Mouse (Mus musculus) retina, postnatal 7 days (tissue): ENCODE data around the gene Vwf.

Experiments
- DNase-seq: peaks from one replicate; pipeline ENCODE4 v3.0.0-alpha.2; 2012; ENCODE audit warnings: low read depth, low spot score

Vwf gene

DNA sequence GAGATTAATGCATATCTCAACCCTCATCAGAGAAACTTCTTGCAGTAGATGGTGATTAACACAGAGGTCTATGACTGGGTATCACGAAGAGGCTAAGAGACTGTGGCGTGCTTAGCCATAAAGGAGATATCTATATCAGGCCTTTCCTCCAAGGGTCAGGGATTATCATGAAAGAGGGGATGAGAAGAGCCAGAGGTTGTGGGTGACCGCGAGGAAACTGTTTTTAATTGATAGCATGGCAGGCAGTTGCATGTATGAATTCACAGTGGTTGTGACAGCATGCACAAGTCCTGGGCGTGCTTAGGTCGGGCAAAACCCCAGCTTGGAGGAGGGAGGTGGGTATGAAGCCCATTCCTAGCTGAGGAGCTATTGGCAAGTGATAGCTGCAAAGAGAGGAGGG, 5.3 kb upstream of the Vwf start:
- no peak for DNase-seq

DNA sequence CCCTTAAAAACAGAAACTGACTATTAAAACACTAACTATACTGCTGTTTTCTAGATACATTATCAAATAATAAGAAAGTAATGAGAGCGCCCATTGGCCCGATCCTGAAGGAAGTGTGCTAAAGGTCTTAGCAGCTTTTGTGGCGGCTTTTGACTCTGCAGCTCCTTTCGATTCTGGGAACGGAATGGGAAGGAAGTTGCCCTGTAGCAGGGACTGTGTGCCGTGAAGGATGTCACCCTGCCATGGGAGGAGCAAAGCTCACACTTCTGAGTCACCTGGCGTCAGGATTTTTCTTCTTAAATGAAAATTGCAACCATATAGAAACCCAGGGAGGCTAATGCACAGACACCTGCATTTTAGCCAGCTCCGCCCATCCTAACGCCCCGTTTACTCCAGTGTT, 1.8 kb downstream of the Vwf start:
- no peak for DNase-seq

DNA sequence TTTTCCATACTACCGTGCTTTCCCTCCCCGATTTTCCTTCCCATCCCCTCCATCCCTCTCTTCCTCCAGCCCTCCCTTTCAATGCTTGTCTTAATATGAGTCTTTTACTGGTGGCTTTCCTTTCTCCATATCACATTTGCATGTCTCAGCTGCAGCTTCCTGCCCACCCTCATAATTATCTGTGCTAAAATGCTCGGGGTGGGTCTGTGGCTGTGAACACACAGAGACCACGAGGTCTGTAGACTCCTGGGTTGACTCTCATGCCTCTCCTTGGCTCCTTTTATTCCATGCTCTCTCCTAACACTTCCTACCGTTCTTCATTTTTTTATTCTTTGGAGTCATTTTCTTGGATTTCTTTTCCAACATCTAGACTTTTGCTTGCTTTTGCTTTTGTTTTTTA, 3.6 kb downstream of the Vwf start:
- no peak for DNase-seq

DNA sequence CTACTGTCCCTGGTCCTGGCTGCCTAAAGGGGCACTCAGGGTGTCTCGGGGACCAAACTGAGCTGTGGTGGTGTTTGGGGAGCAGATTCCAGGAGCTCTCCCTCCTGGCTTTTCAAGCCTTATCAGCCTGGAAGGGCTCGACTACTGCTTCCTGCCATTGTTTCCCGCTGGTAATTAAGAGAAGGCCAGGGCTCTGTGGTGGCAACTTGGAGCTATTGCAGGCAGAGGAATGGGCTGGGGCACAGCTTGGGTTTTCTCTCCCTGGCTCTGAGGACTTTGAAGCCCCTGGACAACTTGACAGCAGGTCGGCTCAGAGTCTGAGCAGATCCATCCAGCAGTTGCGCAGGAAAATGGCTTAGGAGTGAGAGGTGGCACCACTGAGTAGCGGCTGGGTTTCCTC, 6.2 kb downstream of the Vwf start:
- DNase-seq = no peak

DNA sequence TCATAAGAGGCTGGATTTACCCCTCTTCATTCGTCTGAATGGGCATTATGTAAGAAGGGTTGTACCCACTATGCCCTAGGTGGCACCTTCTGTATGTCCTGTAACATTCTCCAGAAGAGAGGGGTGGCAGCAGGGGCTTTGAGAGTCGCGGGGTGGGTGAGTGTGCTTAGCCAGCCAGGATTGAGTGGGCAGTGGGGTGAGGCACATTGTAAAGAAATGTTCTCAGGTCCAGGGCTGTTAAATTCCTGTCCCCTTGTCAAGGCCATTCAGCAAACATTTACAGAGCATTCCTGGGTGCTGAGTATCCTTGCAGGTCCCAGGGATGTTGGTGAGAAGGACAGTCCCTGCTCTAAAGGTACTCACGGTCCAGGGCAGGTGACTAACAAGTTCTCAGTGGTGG, 7.0 kb downstream of the Vwf start:
- DNase-seq = no peak

DNA sequence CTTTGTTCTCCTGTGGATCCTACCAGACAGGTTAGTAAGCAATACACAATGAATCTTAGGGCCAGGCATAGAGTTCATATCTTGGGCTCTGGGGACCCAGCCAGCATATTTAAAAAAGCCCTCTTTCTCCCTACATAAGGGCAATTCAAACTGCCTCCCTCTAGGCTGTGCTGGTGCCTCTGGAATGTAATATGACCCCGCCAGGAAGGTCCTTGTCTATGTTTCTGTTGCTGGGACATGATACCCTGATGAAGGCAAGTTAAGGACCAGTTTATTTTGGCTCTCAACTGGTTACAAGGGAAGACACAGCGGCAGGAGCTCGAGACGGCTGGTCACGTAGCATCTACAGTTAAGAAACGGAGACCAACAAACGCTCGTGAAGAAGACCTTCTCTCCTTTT, 12.3 kb downstream of the Vwf start:
- no peak for DNase-seq

DNA sequence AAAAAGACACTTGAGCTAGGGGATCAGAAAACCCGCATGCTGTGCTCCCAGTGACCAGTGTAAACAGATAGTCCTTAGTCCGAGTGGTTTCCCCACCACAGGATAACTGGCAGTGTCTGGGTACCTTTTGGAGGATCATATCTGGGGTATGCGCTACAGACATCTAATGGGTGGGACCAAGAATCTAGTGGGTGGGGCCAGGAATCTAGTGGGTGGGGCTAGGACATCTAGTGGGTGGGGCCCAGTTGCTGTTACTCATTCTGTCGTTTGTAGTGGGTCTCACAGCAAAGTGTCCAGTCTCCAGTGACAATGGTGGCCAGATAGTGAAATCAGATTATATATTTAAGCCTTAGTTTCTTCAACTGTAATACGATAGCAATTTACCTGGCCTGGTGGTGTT, 14.5 kb downstream of the Vwf start:
- DNase-seq = no peak

DNA sequence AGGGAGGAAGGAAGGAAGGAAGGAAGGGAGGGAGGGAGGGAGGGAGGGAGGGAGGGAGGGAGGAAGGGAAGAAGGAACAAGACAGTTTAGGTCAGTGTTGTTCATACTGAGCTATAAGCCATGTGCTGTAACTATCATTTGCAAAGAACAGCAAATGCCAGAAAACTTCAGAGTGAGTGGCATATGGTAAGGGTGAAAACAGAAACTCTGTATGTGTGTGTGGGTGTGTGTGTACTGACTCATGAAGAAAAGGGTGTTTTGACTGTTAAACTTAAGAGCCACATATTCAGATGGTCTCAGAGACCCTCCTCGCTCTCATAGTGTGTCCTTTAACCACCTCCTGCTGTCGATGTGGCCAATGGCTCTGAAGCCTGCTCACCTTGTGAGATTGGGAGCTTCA, 14.9 kb downstream of the Vwf start:
- DNase-seq = no peak

DNA sequence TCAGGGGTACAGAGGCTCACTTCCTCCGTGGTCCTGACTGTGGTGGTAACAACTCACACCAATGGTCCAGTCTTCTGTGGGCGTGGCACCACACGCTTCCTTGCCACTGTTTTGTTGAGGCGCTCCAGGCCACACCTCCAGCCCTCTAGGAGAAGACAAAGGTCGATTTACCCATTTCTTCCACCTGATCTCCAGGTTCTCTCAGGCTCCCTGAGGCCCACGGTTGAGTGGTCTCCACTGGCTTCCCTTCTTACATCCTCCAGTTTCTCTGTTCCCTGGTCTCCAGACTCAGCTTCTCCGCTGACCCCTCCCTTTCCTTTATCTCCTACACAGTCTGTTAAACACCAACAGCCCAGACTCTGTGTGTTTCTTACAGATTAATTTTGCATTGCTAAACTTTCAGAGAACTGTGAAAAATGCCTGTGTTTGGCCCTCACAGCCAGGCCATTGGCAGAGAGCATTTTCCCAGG, 18.3 kb downstream of the Vwf start:
- DNase-seq = no peak

DNA sequence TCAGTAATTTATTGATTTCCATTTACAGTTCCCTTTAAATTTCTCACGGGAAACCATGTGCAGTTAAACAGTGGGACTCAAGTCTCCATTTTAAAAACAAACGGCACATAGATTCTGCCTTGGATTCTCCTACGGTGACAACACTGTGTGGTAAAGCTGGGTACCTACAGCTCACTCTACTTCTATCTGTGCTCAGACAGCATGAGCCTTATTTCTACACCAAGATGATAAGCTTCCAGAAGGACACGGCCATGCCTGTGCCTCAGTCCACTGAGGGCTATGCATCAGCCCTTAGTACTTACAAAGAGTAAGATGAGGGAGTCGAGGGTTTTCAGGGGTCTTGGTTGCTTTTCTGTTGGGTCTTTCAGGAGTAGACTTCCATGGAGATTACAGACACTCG, 18.8 kb downstream of the Vwf start:
- DNase-seq = no peak

DNA sequence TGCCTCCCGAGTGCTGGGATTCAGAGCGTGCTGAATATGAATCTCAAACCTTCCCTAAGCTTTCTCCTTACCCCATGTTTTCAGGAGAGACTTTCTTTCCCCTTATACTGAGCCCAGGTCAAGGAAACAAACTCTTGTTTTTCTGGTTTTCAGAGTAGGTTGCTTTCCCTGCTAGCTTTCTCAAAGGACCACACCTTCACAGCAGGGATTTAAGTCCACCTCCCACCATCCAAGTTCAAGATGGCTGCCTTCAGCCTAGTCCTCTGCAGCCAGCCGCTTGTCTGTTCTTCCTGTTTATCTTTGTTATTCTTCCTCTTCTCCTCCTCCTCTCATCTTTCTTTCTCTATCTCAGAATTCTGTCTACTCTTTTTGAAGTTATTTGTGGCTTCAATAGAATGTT, 20.1 kb downstream of the Vwf start:
- no peak for DNase-seq

DNA sequence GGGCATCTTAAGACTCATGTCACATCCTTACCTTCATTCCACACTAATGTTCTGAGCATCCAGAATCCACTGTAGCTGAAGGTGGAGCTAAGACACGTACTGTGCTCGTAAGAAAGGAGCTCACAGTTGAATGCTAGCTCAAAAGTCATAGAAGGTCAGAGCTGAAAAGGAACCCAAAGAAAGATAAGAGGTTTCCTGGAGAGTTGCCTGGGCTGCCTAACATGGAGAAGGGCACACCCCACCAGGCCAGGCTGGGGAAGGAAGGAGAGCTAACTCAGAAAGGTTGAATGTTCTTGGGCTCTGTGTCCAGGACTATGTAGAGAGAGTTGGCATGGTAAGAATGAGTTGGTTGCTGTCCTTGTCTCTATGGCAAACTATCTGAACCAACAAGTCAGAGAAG, 21.8 kb downstream of the Vwf start:
- DNase-seq = no peak

DNA sequence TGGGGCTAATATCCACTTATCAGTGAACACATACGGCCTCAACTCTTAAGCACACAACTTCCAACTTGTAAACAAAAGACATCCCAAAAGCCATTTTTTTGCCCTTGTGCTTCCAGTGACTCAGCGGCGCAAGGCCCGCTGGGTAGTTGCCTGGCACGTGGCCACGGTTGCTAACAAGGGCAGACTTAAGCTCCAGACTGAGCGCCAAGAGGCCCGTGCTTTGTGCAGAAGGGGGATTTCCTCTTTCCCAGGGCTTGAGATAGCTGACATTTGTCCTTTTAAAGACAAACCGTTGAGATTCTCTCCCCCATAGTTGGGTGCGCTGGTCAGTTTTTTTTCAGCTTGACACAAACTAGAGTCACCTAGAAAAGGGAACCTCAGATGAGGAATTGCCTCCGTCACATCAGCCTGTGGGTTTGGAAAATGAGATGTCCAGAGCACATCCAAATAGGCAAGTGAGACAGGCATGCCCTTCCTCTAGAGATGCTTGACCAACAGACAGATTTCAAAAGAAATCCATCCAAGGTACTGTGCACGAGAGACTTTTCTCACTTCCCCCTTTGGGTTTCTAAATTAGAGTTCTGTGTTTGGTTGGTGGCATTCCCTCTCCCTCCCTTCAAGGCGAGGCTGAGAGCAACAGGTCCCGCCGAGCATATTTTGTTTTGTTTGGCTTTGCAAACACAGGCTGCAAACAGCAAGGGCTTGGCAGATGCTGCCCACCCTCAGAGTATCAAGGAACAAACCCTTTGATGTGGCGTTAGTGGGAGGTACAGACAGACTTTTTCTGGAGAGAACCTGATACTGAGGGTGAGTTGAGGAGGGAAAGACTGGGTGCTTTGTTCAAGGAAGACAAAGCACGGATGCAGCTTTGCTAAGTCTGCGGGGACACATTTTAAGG, 26.0 kb downstream of the Vwf start:
- DNase-seq = no peak

DNA sequence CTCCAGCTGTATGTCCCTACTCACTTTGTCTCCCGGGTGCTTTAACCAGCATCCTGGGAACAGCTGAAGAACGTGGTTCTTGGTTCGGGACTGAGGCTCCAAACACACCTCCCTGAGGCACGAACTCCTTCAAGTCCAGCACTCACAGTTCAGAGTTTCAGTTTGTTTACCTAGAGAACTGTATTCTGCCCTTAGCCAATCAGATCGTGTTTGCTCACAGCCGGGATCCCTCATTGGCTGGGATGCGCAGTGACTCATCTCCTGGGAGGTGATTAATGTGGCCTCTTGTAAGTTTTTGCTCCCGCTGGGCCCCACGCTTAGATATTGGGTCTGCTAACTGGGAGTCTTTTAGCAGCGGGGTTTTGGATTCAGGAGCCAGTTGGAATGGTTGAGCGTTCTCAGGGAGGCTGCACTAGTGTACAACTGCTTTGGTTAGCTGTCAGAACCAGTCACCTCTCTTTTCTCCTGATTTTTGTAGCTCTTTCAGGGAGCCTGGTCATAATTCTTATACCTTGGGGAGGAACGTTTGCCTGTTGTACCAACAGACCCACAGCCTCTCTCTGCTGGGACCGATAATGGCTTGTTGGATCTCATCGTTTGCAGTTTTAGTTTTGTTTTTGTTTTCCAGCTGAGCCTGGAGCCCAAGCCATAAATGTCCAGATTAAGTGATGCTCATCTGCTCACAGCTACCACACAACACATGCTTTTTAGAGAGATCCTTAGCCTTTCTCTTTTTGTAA, 26.8 kb downstream of the Vwf start:
- no peak for DNase-seq

DNA sequence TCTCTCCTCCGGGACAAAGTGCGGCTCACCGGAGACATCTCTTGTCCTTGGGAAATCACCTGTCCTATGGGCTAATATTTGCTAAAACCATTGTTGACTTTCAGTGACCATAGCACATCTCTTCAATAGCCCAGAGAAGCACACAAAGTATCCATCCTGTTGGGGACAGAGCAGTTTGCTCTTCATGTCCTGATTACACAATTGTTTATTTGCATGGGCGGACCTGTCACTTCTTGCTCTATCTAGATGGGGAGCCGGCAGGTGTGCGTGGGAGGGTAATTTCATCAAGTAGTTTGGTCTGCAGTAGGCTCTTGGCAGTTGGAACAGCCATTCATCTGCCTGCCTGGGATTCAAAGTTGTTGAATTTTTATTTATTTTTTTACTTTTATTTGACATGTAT, 28.5 kb downstream of the Vwf start:
- no peak for DNase-seq

DNA sequence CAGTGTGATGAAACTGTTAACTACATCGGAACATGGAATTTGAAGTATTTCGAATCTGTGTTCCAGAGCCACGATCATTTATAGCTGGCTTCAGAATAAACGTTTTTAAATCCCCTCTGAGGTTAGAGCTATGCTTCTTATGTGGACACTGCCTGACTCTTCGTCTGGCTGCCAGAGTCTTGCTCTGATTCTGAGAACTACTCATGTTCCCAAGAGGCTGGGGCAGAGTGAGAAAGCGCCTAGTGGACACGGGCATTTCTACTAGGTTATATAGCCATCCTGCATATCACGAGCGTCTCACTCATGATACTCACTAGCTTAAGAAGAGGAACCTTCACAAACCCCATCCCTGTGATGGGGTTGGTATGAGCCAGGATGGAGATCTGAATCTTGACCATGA, 30.7 kb downstream of the Vwf start:
- DNase-seq = no peak

DNA sequence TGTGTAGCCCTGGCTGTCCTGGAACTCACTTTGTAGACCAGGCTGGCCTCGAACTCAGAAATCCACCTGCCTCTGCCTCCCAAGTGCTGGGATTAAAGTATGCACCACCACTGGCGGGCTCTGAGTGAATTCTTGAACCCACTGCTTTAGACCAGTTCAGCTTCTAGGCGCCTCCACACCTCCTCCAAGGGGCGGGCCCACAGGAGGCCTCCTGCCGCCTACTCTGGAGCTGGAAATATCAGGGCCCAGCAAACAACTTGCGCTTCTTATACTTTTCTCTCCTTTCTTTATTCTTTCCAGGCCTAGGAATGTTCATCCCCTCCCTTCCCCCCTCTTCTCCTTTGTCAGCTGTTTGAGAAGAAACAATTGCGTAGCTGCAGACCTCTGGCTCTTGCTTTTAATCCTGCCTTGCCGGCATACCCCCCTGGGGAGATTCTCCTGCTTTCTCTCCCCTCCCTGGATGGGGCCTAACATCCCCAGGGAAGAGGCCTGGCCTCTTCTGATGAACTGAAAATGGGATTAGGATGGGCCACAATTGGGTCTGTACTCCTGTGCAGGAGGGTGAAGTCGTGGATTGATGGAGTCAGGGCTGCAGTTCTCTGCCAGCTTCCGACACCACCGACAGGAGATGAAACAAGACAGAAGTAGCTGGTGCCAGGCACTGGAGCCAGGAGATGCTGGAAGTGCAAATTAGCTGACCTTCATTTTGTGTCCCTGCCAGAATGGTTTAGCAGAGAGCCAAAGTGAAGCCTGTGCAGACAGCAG, 31.5 kb downstream of the Vwf start:
- DNase-seq = no peak

DNA sequence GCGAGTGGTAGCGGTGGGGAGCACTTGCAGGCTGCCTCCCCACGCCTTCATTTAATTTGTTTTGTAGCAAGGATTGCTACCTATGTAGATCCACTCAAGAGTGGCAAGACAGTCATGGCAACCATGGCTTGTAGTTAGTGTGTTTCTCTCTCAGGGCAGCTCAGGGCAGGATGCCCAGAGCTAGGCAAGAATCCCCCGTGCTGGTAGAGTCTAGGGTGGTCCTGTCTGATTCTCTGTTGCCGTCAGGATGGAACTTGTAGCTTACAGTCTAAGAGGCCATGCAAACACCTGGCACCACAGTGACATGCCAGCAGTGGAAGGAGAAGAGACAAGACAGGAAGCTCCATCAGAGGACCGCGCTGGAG, 32.1 kb downstream of the Vwf start:
- DNase-seq = no peak

DNA sequence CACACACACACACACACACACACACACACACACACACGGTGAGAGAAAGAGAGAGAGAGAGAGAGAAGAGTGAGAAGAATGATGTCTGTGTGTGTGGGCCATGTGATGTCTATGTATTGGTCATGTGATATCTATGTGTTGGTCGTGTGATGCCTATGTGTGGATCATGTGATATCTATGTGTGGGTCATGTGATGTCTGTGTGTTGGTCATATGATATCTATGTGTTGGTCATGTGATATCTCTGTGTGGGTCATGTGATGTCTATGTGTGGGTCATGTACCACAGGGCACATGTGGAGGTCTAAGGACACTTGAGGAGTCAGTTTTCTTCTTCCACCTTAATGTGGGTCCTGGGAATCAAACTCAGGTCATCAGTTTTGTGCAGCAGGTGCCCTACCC, 33.3 kb downstream of the Vwf start:
- no peak for DNase-seq

DNA sequence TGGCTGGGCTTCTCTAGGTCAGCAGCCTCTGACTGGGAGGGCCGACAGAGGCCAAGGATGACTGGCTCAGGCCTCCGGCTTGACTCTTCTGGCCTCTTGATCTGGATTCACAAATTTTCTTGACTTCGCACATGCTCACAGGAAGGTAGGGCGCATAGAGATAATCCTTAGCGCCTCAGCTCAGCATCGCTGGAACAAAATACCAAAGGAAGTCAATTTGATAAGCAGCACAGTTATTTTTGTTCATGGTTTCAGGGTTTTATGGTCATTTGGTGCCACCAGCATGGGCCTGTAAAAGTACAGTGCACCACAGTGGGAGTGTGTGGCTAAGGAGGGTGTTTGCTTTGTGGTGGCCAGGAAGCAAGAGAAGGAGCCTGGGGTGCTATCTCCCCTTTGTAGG, 37.1 kb downstream of the Vwf start:
- DNase-seq = no peak

DNA sequence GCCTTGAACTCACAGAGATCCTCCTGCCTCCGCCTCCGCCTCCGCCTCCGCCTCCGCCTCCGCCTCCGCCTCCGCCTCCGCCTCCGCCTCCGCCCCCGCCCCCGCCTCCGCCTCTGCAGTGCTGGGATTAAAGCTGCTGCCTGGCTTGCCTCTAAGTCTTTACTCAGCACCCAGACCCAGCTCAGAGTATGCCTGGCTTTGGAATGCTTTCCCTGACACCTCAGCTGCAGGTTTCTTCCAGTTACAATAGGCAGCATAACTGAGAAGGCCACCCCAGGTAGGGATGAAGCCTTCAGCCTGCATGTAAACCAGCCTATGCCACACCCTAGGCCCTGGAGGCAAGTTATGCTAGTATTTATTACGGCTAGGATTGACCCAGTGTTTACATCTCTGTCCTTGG, 37.7 kb downstream of the Vwf start:
- no peak for DNase-seq

DNA sequence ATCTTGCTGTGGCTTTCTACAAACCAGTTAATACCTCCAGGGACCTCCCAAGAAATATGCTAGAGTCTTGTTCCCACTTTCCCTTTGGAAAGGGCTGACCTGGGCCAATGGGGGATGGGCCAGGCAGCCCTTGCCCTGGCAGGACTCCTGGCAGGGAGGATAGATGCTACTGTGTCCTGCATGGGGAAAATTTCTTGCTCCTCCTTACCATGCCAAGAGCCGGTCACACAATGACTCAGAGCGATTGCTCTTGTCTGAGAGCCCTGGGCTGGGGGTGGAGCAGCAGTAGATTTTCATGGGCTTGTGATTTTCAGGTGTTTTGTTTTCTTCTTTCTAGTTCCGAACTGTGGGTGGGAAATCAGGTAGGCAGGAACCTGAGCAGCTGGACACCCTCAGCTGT, 39.0 kb downstream of the Vwf start:
- DNase-seq = no peak
